Mouse (Mus musculus): Measurements from ENCODE around the gene E030025P04Rik. TPM values are rescaled to one million over a fixed set of nuclear protein-coding genes. Genes with fewer than 3 reads are reported as not detected.

E030025P04Rik gene
- polyA plus RNA-seq (2014; fragmentation: Nextera tagmentation; extraction: Ambion mirVana), result not detected in 2 replicates

- no peak within 1 kb of the TSS for H3K9ac ChIP-seq (ENCODE audit: low read length)
- DNase-seq (ENCODE audit: low spot score) (no peak), ATAC-seq (replicated peaks; ENCODE audit: low FRiP score) (no peak)
- 78% methylated on average over 4 of the region's 4 CpGs for WGBS
- no peak within 1 kb of the TSS for H3K4me3 ChIP-seq (ENCODE audit: low read depth, low read length)
- no peaks in the 10 kb centered on the region for H3K36me3 ChIP-seq (ENCODE audit: control insufficient read depth, insufficient read depth, low read length)
- no peaks in the 10 kb centered on the region for H3K27me3 ChIP-seq (ENCODE audit: control insufficient read depth, insufficient read depth, low read length)
- H3K27ac ChIP-seq (ENCODE audit: low read depth, low read length), result no peak within 1 kb of the TSS
- no peak within 1 kb of the TSS for H3K4me2 ChIP-seq (ENCODE audit: low read depth, low read length, severe bottlenecking)
- H3K4me1 ChIP-seq (replicated peaks; ENCODE audit: control insufficient read depth, insufficient read depth, low read length), result no peaks in the 10 kb centered on the region
- H3K9me3 ChIP-seq (ENCODE audit: control insufficient read depth, low read length), result no peaks in the 10 kb centered on the region
Observed at GRCm38 (mm10) chr11:109144236-109144635, at the start of gene E030025P04Rik. E030025P04Rik (minus strand) TSS chr11:109144369.

- H3K4me3 ChIP-seq (ENCODE audit: low read depth, low read length), result no peak overlapping the region
- no peaks in the 10 kb centered on the region for H3K9me3 ChIP-seq (ENCODE audit: control insufficient read depth, low read length)
- H3K36me3 ChIP-seq (ENCODE audit: control insufficient read depth, insufficient read depth, low read length), result no peaks in the 10 kb centered on the region
- DNase-seq (ENCODE audit: low spot score), result peak; percentile 89
- H3K27me3 ChIP-seq (ENCODE audit: control insufficient read depth, insufficient read depth, low read length), result no peaks in the 10 kb centered on the region
- no peak overlapping the region for H3K27ac ChIP-seq (ENCODE audit: low read depth, low read length)
- H3K4me2 ChIP-seq (ENCODE audit: low read depth, low read length, severe bottlenecking), result no peak overlapping the region
- peak; percentile 67 for ATAC-seq (replicated peaks; ENCODE audit: low FRiP score)
- 48% methylated on average over 15 of the region's 15 CpGs for WGBS
- peaks cover 4% of the 10 kb centered on the region; the same call in 1 of the 2 replicates for H3K4me1 ChIP-seq (replicated peaks; ENCODE audit: control insufficient read depth, insufficient read depth, low read length)
- no peak overlapping the region for H3K9ac ChIP-seq (ENCODE audit: low read length)
Observed at GRCm38 (mm10) chr11:109192673-109193557, 48.7 kb upstream of the E030025P04Rik start.

- Histone ChIP-seq H3K27me3 (ENCODE audit: control insufficient read depth, insufficient read depth, low read length) (no peaks in the 10 kb centered on the region), H3K4me2 (ENCODE audit: low read depth, low read length, severe bottlenecking) (no peak overlapping the region), H3K36me3 (ENCODE audit: control insufficient read depth, insufficient read depth, low read length) (no peaks in the 10 kb centered on the region), H3K4me1 (replicated peaks; ENCODE audit: control insufficient read depth, insufficient read depth, low read length) (peaks cover 4% of the 10 kb centered on the region; the same call in 1 of the 2 replicates), H3K9me3 (ENCODE audit: control insufficient read depth, low read length) (no peaks in the 10 kb centered on the region), H3K9ac (ENCODE audit: low read length) (no peak overlapping the region), H3K27ac (ENCODE audit: low read depth, low read length) (no peak overlapping the region), H3K4me3 (ENCODE audit: low read depth, low read length) (no peak overlapping the region)
- DNase-seq (ENCODE audit: low spot score) (no peak), ATAC-seq (replicated peaks; ENCODE audit: low FRiP score) (no peak)
- 92% methylated on average over 5 of the region's 5 CpGs for WGBS
Observed at GRCm38 (mm10) chr11:109188235-109188634, 44.1 kb upstream of the E030025P04Rik start.

- no peaks in the 10 kb centered on the region for H3K9me3 ChIP-seq (ENCODE audit: control insufficient read depth, low read length)
- ATAC-seq (replicated peaks; ENCODE audit: low FRiP score) (no peak), DNase-seq (ENCODE audit: low spot score) (no peak)
- H3K4me1 ChIP-seq (replicated peaks; ENCODE audit: control insufficient read depth, insufficient read depth, low read length), result no peaks in the 10 kb centered on the region
- H3K27ac ChIP-seq (ENCODE audit: low read depth, low read length), result no peak overlapping the region
- no peak overlapping the region for H3K9ac ChIP-seq (ENCODE audit: low read length)
- 85% methylated on average over 6 of the region's 6 CpGs for WGBS
- H3K36me3 ChIP-seq (ENCODE audit: control insufficient read depth, insufficient read depth, low read length), result no peaks in the 10 kb centered on the region
- H3K4me2 ChIP-seq (ENCODE audit: low read depth, low read length, severe bottlenecking), result no peak overlapping the region
- no peaks in the 10 kb centered on the region for H3K27me3 ChIP-seq (ENCODE audit: control insufficient read depth, insufficient read depth, low read length)
- H3K4me3 ChIP-seq (ENCODE audit: low read depth, low read length), result no peak overlapping the region
Observed at GRCm38 (mm10) chr11:109187631-109188184, 43.5 kb upstream of the E030025P04Rik start.

- no peaks in the 10 kb centered on the region for H3K4me1 ChIP-seq (replicated peaks; ENCODE audit: control insufficient read depth, insufficient read depth, low read length)
- ATAC-seq (replicated peaks; ENCODE audit: low FRiP score) (no peak), DNase-seq (ENCODE audit: low spot score) (no peak)
- no peak overlapping the region for H3K4me2 ChIP-seq (ENCODE audit: low read depth, low read length, severe bottlenecking)
- no peaks in the 10 kb centered on the region for H3K36me3 ChIP-seq (ENCODE audit: control insufficient read depth, insufficient read depth, low read length)
- H3K27ac ChIP-seq (ENCODE audit: low read depth, low read length), result no peak overlapping the region
- no peaks in the 10 kb centered on the region for H3K9me3 ChIP-seq (ENCODE audit: control insufficient read depth, low read length)
- 85% methylated on average over 7 of the region's 7 CpGs for WGBS
- H3K27me3 ChIP-seq (ENCODE audit: control insufficient read depth, insufficient read depth, low read length), result no peaks in the 10 kb centered on the region
- no peak overlapping the region for H3K9ac ChIP-seq (ENCODE audit: low read length)
- H3K4me3 ChIP-seq (ENCODE audit: low read depth, low read length), result no peak overlapping the region
Observed at GRCm38 (mm10) chr11:109181118-109181517, 36.9 kb upstream of the E030025P04Rik start.

- whole genome bisulfite sequencing, result 93% methylated on average over 11 of the region's 11 CpGs
- no peak for ATAC-seq (replicated peaks; ENCODE audit: low FRiP score)
Observed at GRCm38 (mm10) chr11:109180290-109180689, 36.1 kb upstream of the E030025P04Rik start.

GRCm38 (mm10) chr11:109178788-109179518 lies 34.8 kb upstream of the E030025P04Rik start:
- Histone ChIP-seq H3K36me3 (ENCODE audit: control insufficient read depth, insufficient read depth, low read length) (no peaks in the 10 kb centered on the region), H3K4me1 (replicated peaks; ENCODE audit: control insufficient read depth, insufficient read depth, low read length) (no peaks in the 10 kb centered on the region), H3K4me2 (ENCODE audit: low read depth, low read length, severe bottlenecking) (no peak overlapping the region), H3K9me3 (ENCODE audit: control insufficient read depth, low read length) (no peaks in the 10 kb centered on the region), H3K27me3 (ENCODE audit: control insufficient read depth, insufficient read depth, low read length) (no peaks in the 10 kb centered on the region), H3K4me3 (ENCODE audit: low read depth, low read length) (no peak overlapping the region), H3K9ac (ENCODE audit: low read length) (no peak overlapping the region), H3K27ac (ENCODE audit: low read depth, low read length) (no peak overlapping the region)
- ATAC-seq (replicated peaks; ENCODE audit: low FRiP score) (no peak), DNase-seq (ENCODE audit: low spot score) (no peak)
- 60% methylated on average over 8 of the region's 8 CpGs for WGBS

More at GRCm38 (mm10) chr11:109180290-109180689, 36.1 kb upstream of the E030025P04Rik start:
- H3K4me3 ChIP-seq (ENCODE audit: low read depth, low read length), result no peak overlapping the region
- H3K4me1 ChIP-seq (replicated peaks; ENCODE audit: control insufficient read depth, insufficient read depth, low read length), result no peaks in the 10 kb centered on the region
- H3K9ac ChIP-seq (ENCODE audit: low read length), result no peak overlapping the region
- no peak overlapping the region for H3K27ac ChIP-seq (ENCODE audit: low read depth, low read length)
- no peak for DNase-seq (ENCODE audit: low spot score)
- H3K27me3 ChIP-seq (ENCODE audit: control insufficient read depth, insufficient read depth, low read length), result no peaks in the 10 kb centered on the region
- H3K9me3 ChIP-seq (ENCODE audit: control insufficient read depth, low read length), result no peaks in the 10 kb centered on the region
- H3K4me2 ChIP-seq (ENCODE audit: low read depth, low read length, severe bottlenecking), result no peak overlapping the region
- H3K36me3 ChIP-seq (ENCODE audit: control insufficient read depth, insufficient read depth, low read length), result no peaks in the 10 kb centered on the region

- 93% methylated on average over 8 of the region's 8 CpGs for WGBS
- Histone ChIP-seq H3K9me3 (ENCODE audit: control insufficient read depth, low read length) (no peaks in the 10 kb centered on the region), H3K4me1 (replicated peaks; ENCODE audit: control insufficient read depth, insufficient read depth, low read length) (no peaks in the 10 kb centered on the region), H3K4me3 (ENCODE audit: low read depth, low read length) (no peak overlapping the region), H3K27me3 (ENCODE audit: control insufficient read depth, insufficient read depth, low read length) (no peaks in the 10 kb centered on the region), H3K36me3 (ENCODE audit: control insufficient read depth, insufficient read depth, low read length) (no peaks in the 10 kb centered on the region), H3K9ac (ENCODE audit: low read length) (no peak overlapping the region), H3K4me2 (ENCODE audit: low read depth, low read length, severe bottlenecking) (no peak overlapping the region), H3K27ac (ENCODE audit: low read depth, low read length) (no peak overlapping the region)
- ATAC-seq (replicated peaks; ENCODE audit: low FRiP score) (no peak), DNase-seq (ENCODE audit: low spot score) (no peak)
Observed at GRCm38 (mm10) chr11:109175376-109175969, 31.3 kb upstream of the E030025P04Rik start.
